Mouse (Mus musculus) cortical plate, adult 2 months (tissue): ENCODE measurements around the gene S1pr4.

Experiments
- CTCF ChIP-seq: fragments of 200-500 bp; IDR thresholded peaks from 2 replicates; pipeline ENCODE4 v1.5.1; 2011; ENCODE audit warnings: mild to moderate bottlenecking, control low read depth, low read length; ENCODE audit not compliant: insufficient read depth; ENCODE audit errors: extremely low read depth
- POLR2A ChIP-seq: fragments of 200-500 bp; IDR thresholded peaks from 2 replicates; pipeline ENCODE4 v1.6.1; 2011; ENCODE audit warnings: mild to moderate bottlenecking, low read length, control low read depth; ENCODE audit not compliant: insufficient read depth; ENCODE audit errors: extremely low read depth

GRCm38 (mm10) chr10:81484441-81485059, 15.4 kb downstream of the S1pr4 start:
- TF ChIP-seq CTCF (no peak), POLR2A (no peak)
